Mouse (Mus musculus) layer of hippocampus, adult 8-10 months (tissue): ENCODE results near the gene Ggnbp2. TPM values are rescaled to one million over a fixed set of nuclear protein-coding genes. Genes with fewer than 3 reads are reported as not detected.
"Not testable (repeated sequence)": the region's sequence is repeated elsewhere in the genome, so short reads cannot be mapped to it uniquely, and the experiment has no call there.

Experiments used
- DNase-seq, 2 experiments: peaks; one replicate each; pipeline ENCODE4 v3.0.0; 2022; ENCODE audit warnings: low spot score in 2 of 2
- total RNA-seq, 4 experiments: library from RNA; stranded (reverse); gene quantifications; 2 replicates each; pipeline ENCODE4 v1.2.4; 2022

Gene Ggnbp2
- total RNA-seq, 4 experiments from 2014 or later, result 91.1 to 104 (median 95.4) TPM

DNA sequence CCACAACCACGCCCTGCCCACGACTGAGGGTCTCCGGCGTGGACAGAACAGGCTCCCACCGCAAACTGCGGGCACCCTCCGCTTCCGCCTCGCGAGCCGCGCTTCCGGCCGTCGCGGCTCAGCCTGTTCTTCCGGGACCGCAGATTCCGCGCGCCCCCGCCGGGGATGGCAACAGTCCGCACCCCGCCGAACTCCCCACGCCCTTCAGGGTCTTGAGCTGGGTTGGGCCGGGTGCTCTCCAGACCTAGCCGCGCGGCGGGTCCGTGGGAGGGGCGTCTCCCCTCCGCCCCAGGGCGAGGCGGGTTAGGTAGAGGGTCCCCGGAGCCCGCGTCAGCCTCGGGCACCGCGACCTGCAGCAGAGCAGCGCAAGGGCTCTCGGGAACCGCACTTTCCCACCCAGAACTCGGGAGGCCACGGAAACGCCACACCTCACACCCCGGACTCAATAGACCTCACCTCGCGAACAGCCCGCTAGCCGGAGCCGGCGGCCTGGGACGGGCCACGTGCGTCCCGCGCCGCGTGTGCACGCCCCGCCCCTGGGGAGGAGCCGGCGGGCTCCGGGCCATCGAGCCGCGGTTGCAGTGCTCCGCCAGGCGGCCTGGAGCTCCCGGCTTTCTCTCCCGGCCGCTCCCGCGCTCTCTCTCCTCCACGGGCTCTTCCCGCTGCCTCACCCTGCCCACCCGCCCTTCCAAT is 9.3 kb upstream of the Ggnbp2 start, which contains the start of the genes Myo19 and Pigw:
Gene Myo19, plus strand, starts transcription at position 377 of the 693 bp plus-strand sequence.
Gene Pigw, minus strand, starts transcription at position 514 of the 693 bp plus-strand sequence.
- peak; percentile 44 to 57 for DNase-seq

- no peak for DNase-seq
Measured at GRCm38 (mm10) chr11:84879007-84879771, 8.6 kb upstream of the Ggnbp2 start.

DNA sequence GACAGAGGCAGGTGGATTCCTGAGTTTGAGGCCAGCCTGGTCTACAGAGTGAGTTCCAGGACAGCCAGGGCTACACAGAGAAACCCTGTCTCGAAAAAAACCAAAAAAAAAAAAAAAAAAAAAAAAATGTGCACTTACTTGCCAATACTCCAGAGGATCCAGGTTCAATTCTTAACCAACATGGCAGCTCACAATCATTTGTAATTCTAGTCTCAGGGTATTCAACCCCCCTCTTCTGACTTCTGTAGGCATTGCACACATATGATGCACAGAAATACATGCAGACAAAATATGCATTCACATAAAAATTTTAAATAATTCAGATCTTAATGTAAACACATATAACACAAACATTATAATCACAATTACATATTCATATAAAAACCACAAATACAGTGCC is 5.4 kb upstream of the Ggnbp2 start:
- not testable (repeated sequence) for DNase-seq

DNA sequence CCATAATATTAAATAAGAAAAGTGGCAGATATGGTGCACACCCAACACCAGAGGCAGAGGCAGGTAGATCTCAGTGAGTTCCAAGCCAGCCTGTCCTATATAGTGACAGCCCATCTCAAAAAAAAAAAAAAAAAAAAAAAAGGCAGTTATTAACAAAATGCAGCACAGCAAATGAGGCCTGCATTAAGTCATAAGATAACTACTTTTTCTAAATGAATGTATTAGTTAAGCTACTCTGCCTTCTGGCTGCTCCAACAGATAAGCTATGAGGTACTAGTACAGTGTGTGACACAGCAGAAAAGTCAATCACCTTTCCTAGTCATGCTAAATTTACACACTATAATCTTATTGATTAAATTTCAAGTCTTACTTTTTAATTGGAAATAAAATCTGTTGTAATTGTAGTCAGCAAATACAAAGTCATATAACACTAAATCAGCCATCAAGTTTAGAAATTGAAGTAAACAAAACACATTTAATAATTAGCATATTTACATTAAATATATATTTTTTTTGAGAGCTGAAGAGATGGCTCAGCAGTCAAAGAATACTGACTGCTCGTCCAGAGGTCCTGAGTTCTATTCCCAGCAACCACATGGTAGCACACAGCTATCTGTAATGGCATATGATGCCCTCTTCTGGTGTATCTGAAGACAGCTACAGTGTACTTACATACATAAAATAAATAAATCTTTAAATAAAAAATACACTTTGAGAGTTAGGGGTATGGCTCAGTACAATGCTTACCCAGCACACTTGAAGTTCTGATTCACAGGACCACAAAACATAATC is 2.6 kb upstream of the Ggnbp2 start:
- DNase-seq, result no peak

- no peak for DNase-seq
Measured at GRCm38 (mm10) chr11:84871548-84872069, 992 bp upstream of the Ggnbp2 start.

DNA sequence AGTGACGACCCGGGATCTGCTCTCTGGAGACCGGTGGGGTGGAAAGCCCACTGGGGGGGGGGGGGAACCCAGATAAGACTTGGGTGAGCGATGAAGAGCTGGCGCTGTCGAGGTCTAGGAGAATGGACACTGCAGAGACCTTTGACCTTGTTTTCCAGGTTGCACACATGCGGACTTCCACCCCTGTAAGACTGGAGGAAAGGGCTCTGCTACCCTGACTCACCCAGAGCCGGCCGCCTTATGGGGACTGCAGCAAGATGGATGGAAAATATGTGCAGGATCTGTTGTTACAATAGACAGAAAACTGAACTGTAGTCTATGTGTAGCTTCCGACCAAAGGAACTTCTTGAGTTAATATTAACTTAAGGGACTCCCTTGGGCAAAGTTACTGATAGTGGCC is 429 bp upstream of the Ggnbp2 start:
- no peak for DNase-seq

DNA sequence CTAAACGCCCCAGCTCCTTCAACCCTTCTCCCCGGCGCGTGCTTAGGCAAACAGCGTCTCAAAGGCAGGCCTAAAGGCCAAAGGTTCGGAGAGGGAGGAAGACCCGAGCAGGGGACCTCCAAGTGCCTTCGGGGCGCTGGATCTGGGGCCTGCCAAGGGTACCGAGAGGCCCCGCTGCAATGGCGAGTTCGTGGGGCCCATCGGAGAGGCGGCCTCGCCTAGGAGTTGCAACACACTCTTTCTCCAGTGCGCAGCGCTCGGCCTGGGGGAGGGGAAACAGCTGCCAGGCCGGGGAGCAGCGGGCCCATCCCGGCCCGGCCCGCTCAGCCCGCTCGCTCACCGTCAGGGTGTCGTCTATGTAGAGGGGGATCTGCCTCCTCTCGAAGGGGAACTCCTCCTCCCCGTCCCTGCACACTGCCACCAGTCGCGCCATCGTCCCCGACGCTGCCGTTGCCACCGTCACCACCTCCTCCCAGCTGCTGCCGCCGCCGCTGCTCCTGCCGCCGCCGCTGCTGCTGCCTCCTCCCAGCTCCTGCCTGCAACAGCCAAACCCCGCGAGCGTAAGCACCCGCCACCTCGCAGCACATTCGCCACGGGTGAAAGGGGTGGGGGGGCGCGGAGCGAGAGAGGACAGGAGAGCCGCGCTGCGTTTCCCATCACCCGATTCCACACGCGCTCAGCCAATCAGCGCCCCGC is 932 bp downstream of the Ggnbp2 start:
- DNase-seq, result peak; percentile 90 to 93

- no peak for DNase-seq
Measured at GRCm38 (mm10) chr11:84868786-84869259, 1.8 kb downstream of the Ggnbp2 start.

DNA sequence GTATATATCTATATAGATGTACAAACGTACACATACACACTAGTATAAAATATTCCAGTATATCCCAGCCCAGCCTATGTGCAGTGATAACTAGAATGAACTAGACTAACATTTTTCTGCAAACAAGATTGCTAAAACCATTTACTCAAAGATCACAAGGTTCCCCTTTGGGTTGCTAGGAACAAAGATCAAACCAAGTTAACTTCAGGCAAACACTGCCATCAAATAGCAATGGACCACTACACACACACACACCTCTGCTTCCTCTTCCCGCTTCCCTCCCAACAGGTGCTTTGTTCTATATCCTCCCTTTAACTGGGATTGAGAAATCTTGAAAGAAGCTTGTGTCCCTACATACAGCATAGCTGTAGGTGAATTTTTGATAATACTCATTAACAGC is 3.0 kb downstream of the Ggnbp2 start:
- no peak for DNase-seq

GRCm38 (mm10) chr11:84865268-84865667 is 5.3 kb downstream of the Ggnbp2 start:
- no peak for DNase-seq

DNA sequence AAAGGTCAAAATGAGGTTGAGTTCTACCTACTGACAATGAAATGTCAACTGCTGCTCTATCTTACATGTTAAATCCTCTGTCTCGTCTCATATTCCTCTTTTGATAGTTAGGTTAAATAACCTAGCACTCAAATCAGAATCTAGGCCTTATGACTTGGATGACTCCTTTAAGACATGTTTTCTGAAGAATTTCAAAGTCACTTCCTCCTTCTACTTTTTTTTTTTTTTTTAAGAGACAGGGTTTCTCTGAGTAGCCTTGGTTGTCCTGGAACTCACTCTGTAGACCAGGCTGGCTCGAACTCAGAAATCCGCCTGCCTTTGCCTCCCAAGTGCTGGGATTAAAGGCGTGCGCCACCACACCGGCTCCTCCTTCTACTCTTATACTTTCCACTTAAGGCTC is 15.3 kb downstream of the Ggnbp2 start:
- DNase-seq, result no peak

DNA sequence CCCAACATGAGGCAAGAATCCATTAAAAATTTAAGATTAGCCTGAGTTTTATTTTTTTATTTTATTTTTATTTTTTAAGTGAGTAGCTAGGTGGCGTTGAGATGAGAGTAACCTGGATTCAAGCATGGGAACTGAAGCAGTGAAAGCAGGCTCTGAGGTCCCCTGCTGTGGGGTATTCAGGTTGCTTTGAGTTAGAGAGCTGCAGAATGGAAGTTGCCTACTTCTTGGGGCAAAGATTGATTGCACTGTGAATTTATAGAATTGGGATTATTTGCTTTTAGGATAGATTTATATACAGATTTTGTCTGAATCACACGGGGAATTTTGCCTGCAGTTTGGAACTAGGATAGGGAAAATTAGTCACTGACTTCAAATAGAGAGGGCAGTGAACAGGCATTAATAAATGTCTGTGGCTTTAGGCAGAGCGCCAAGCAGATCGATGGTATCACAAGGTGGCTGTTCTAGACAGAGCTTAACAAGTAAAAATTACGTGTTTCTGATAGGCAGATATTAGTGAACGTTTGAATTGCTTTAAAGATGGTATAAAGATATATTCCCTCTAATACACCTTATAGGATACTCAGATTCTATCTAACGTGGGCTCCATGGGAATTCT is 23.0 kb downstream of the Ggnbp2 start:
- no peak for DNase-seq

- no peak for DNase-seq
Measured at GRCm38 (mm10) chr11:84846741-84847474, 23.7 kb downstream of the Ggnbp2 start.

GRCm38 (mm10) chr11:84839330-84839729 is 31.3 kb downstream of the Ggnbp2 start:
- DNase-seq, result no peak

DNA sequence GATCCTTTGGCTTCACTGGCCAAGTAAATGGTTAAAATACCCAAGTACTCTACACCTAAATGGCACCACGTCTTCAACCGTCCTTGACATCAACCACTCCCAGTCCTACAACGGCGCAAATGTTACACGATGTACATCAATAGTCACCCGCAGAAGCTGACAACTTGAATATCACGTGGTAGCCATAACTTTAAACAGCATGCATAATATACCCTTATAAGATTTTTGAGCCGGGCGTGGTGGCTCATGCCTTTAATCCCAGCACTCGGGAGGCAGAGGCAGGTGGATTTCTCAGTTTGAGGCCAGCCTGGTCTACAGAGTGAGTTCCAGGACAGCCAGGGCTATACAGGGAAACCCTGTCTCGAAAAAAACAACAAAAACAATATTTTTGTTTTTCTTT is 41.1 kb downstream of the Ggnbp2 start:
- not testable (repeated sequence) for DNase-seq

DNA sequence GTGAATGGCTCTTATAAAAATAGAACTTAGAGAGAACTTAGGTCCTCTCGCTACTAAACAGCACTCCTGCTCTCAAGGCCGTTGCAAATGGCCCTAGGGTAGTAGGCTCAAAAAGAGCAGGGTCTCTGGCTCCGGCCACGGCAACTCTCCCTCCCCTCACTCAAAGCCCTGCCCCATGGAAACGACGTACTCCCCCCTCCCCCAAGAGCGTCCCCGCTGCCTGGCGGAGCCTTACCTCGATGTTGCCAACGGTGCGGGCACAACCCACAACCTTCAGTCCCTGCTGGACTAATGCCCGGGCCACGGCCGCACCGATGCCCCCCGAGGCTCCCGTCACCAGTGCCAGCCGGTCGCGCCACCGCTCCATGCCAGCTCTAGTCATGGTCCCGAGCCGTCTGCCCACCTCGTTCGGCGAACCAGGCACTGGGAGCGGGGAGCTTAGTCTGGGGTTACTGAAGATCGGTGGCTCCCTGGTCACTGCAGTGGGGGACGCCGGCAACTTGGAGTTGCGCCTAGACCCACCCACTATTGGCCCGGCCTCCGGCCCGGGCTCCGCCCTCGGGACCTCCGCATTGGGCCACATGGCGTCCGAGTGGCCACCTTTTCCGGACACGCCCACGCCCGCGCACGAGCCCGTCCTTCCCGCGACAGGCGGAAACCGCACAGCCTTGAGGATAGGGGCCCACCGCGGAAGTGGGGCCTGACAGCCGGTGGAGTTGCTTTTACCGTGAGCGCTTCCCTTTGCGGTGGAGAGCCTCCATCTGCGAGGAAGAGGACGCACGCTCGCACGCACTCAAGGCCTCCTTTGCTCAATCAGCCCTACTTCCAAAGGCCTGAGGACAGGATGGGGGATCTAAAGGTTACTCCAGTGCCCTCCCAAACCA is 41.9 kb downstream of the Ggnbp2 start, which contains the start of gene Dhrs11:
Gene Dhrs11, minus strand, starts transcription at position 479 of the 884 bp plus-strand sequence.
- DNase-seq, result peak; percentile 79 to 84

DNA sequence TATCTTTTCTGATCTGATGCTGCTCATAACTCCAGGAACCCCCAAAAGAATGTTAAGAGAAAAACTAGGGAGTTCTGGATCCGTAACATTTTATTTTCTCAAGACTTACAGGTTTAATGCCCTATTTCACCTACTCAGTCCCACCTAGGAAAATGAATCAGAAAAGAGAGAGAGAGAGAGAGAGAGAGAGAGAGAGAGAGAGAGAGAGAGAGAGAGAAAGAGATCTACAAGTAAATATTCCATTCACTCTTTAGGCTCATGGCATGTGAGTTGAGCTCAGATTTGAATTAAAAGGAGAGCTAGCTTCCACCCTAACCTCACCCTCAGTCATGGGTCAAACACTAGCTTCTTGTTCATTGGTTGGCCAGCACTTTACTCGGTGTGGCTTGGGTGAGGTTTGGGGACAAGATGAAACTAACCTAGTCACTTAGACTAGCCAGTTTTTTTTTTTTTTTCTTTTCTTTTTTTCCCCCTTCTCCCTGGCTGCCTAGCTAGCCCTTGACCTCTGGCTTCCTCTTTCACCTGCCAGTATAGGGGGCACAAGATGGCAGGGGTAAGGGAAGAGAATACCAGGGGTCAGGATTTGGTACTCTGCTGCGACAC is 42.6 kb downstream of the Ggnbp2 start:
- no peak for DNase-seq

DNA sequence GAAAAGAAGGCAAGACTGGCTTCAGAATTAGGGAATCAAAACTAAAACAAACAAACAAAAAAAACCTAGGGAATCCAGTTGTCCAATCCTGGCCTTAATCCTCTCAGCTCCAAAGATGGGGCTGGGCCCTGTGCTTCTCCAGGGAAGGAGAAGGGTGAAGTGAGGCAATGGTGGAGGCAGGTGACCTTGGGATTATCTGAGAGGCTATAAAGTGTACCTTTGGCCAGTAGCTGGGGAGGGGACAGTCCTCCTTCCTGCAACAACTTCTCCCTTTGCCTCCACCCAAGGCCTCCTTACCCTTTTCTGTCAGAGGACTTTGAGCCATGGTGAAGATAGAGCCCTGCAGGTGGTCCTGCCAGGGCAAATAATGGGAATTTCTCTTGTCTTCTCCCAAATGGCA is 43.1 kb downstream of the Ggnbp2 start:
- DNase-seq, result no peak
